ENCODE assay signal across 12 mouse cellular contexts in the genomic region with DNA sequence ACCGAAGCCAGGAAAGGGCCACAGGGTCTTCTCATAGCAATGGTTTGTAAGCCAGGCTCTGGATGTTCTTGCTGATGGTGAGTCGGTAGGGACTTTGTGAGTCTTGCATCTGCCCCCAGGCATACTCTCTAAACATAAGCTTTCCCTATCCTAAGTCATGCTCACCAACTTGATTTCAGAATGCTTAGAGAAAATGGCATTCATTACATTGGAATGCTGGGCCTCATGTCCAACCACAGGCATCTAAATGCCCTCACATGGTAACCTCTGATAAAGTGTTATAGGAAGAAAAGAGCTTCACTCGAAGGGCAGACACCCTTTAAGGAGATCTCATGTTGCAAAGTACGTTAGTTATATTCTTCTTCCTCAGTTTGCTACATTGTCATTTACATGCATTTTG.
"Had no signal": no experiment of that assay in that cellular context is flagged by ENCODE, and none has a peak within 500 bp of the region (broad histone marks: within the 10 kb centered on the region; RNA-seq: fewer than 3 reads in every experiment).

No protein-coding gene starts in this region.

- DNase-seq: kidney, adult 11 months; kidney, adult 8-10 months; kidney, postnatal 14 days; kidney, postnatal 4 days; layer of hippocampus, adult 9-11 months; liver, embryonic 13.5 days; lung, adult 2 months; lung, postnatal 14 days; right cerebral cortex, adult 18-20 months; right cerebral cortex, postnatal 25 days; spleen, adult 18-20 months; thymus, postnatal 25 days had no signal
